Mouse (Mus musculus) liver, embryonic 14.5 days (tissue): Measurements from ENCODE around the gene Tchp. TPM values are rescaled to one million over a fixed set of nuclear protein-coding genes. Genes with fewer than 3 reads are reported as not detected.

Experiments
- ATAC-seq: fragments of 200-750 bp; cut with Nextera tagmentation; 2 replicates; pipeline ENCODE4 v1.8.0; 2017; ENCODE audit warnings: moderate number of reproducible peaks, mild to moderate bottlenecking, moderate library complexity; ENCODE audit not compliant: insufficient read depth
- DNase-seq, 3 experiments: peaks; one replicate each; pipeline ENCODE4 v3.0.0-alpha.2; 2012 to 2013; ENCODE audit warnings: low read depth in 3 of 3, low spot score in 3 of 3
- H3K27ac ChIP-seq: fragments of 300-500 bp; sonication (generic); 2 replicates; pipeline ENCODE4 v1.5.1; 2014; ENCODE audit warnings: moderate library complexity, mild to moderate bottlenecking, control low read depth, inconsistent platforms
- H3K27me3 ChIP-seq: fragments of 300-500 bp; sonication (generic); 2 replicates; pipeline ENCODE4 v1.6.1; 2014; ENCODE audit warnings: mild to moderate bottlenecking, low read length, moderate library complexity; ENCODE audit not compliant: control insufficient read depth, insufficient read depth
- H3K36me3 ChIP-seq: fragments of 300-500 bp; sonication (generic); replicated peaks from 2 replicates; pipeline ENCODE4 v1.6.1; 2014; ENCODE audit warnings: low read depth; ENCODE audit not compliant: control insufficient read depth, insufficient read depth
- H3K4me1 ChIP-seq, 2 experiments: fragments of 200-500 bp in 1 of 2; fragments of 300-500 bp in 1 of 2; sonication (generic) in 1 of 2; replicated peaks; 2 replicates each; pipeline ENCODE4 v1.6.1; 2012 to 2014; ENCODE audit warnings: antibody characterized with exemption in 1 of 2, inconsistent platforms in 1 of 2, low read length in 1 of 2; ENCODE audit not compliant: control insufficient read depth in 2 of 2, insufficient read depth in 2 of 2
- H3K4me2 ChIP-seq: fragments of 300-500 bp; sonication (generic); 2 replicates; pipeline ENCODE4 v1.6.1; 2014; ENCODE audit warnings: low read depth, mild to moderate bottlenecking, control low read depth, moderate library complexity
- H3K4me3 ChIP-seq, 2 experiments: fragments of 200-500 bp in 1 of 2; fragments of 300-500 bp in 1 of 2; sonication (generic) in 1 of 2; 2 replicates each; pipeline ENCODE4 v1.5.1; 2012 to 2014; ENCODE audit warnings: low read depth in 2 of 2, low read length in 2 of 2, mild to moderate bottlenecking in 2 of 2, control low read depth in 1 of 2, inconsistent platforms in 1 of 2, moderate library complexity in 1 of 2; ENCODE audit not compliant: insufficient read depth in 1 of 2
- H3K9ac ChIP-seq: fragments of 300-500 bp; sonication (generic); replicated peaks from 2 replicates; pipeline ENCODE4 v1.6.1; 2014; ENCODE audit warnings: mild to moderate bottlenecking, control low read depth, moderate library complexity
- H3K9me3 ChIP-seq: fragments of 300-500 bp; sonication (generic); 2 replicates; pipeline ENCODE4 v1.6.1; 2016; ENCODE audit warnings: low read length, mixed read lengths; ENCODE audit not compliant: control insufficient read depth
- CTCF ChIP-seq: IDR thresholded peaks from 2 replicates; pipeline ENCODE4 v1.5.1; 2016; ENCODE audit warnings: antibody characterized with exemption, low read depth, control low read depth
- EP300 ChIP-seq: IDR thresholded peaks from 2 replicates; pipeline ENCODE4 v1.6.1; 2016; ENCODE audit warnings: antibody characterized with exemption, low read depth
- WGBS: fragments of 180-500 bp; shearing (Covaris S2); extraction: QIAGEN DNeasy Blood & Tissue Kit; methylation state at CpG from one replicate; pipeline ENCODE4 v1.1.7; 2014; ENCODE audit not compliant: insufficient replicate concordance; 5-methylcytosine and 5-hydroxymethylcytosine counted together
- polyA plus RNA-seq, 2 experiments: library from polyadenylated mRNA; depleted of rRNA in 1 of 2; stranded (reverse) in 1 of 2; unstranded in 1 of 2; fragments of >200 nt; fragmentation: Nextera tagmentation in 1 of 2; extraction: Ambion mirVana in 1 of 2; gene quantifications; 2 replicates each; pipeline versions ENCODE4 v1.2.1 to v1.2.3; 2012 to 2014

Gene Tchp
- polyA plus RNA-seq, 2 experiments, result 2.2 to 7.8 TPM

- Histone ChIP-seq H3K27me3 (no peaks in the 10 kb centered on the region), H3K4me2 (no peak overlapping the region), H3K9me3 (no peaks in the 10 kb centered on the region), H3K36me3 (no peaks in the 10 kb centered on the region), H3K4me1 (peaks cover 0 to 2% of the 10 kb centered on the region in 2 experiments; a peak in 1 of 4 replicates), H3K27ac (no peak overlapping the region), H3K9ac (no peak overlapping the region), H3K4me3 (no peak overlapping the region)
- 65% methylated on average over 17 of the region's 17 CpGs for WGBS
- peak in 2 of 3 experiments; percentile 41 to 48 for DNase-seq
- TF ChIP-seq EP300 (no peak), CTCF (no peak)
- no peak for ATAC-seq
Observed at GRCm38 (mm10) chr5:114696939-114697338, 10.6 kb upstream of the Tchp start.

- DNase-seq (no peak), ATAC-seq (no peak)
- TF ChIP-seq CTCF, result no peak
- TF ChIP-seq EP300, result no peak
- Histone ChIP-seq H3K4me3 (no peak overlapping the region), H3K36me3 (no peaks in the 10 kb centered on the region), H3K27me3 (no peaks in the 10 kb centered on the region), H3K9ac (no peak overlapping the region), H3K9me3 (no peaks in the 10 kb centered on the region), H3K4me2 (no peak overlapping the region), H3K27ac (no peak overlapping the region), H3K4me1 (peaks cover 4 to 12% of the 10 kb centered on the region in 2 experiments)
- WGBS, result 75% methylated on average over 19 of the region's 19 CpGs
Observed at GRCm38 (mm10) chr5:114698044-114698746, 9.4 kb upstream of the Tchp start.

- ATAC-seq (no peak), DNase-seq (no peak)
- Histone ChIP-seq H3K9me3 (no peaks in the 10 kb centered on the region), H3K4me2 (no peak overlapping the region), H3K27ac (no peak overlapping the region), H3K27me3 (no peaks in the 10 kb centered on the region), H3K4me1 (peaks cover 4 to 14% of the 10 kb centered on the region in 2 experiments), H3K36me3 (no peaks in the 10 kb centered on the region), H3K9ac (no peak overlapping the region), H3K4me3 (no peak overlapping the region)
- WGBS, result 28% methylated on average over 7 of the region's 7 CpGs
- TF ChIP-seq CTCF, result no peak
- TF ChIP-seq EP300, result no peak
Observed at GRCm38 (mm10) chr5:114699015-114699414, 8.5 kb upstream of the Tchp start.

- H3K9me3 ChIP-seq, result no peaks in the 10 kb centered on the region
- WGBS, result 36% methylated on average over 14 of the region's 14 CpGs
- H3K27ac ChIP-seq, result no peak overlapping the region
- no peak overlapping the region for H3K4me3 ChIP-seq
- H3K4me1 ChIP-seq, result peaks cover 4 to 14% of the 10 kb centered on the region in 2 experiments
- TF ChIP-seq EP300, result 0 out of 2 replicates have a peak, but pooled peaks have one; percentile 30
- TF ChIP-seq CTCF, result peak; percentile 85
- H3K27me3 ChIP-seq, result no peaks in the 10 kb centered on the region
- DNase-seq (peak in 1 of 3 experiments; percentile 47), ATAC-seq (peak; percentile 79)
- no peaks in the 10 kb centered on the region for H3K36me3 ChIP-seq
- no peak overlapping the region for H3K9ac ChIP-seq
- H3K4me2 ChIP-seq, result 0 out of 2 replicates have a peak overlapping the region, but pooled peaks have one; percentile 16
Observed at GRCm38 (mm10) chr5:114702403-114703392, 4.9 kb upstream of the Tchp start.

GRCm38 (mm10) chr5:114708491-114708890 is 931 bp downstream of the Tchp start:
- Histone ChIP-seq H3K4me2 (peak overlapping the region; percentile 93), H3K27me3 (no peaks in the 10 kb centered on the region), H3K9ac (peak overlapping the region; percentile 75), H3K9me3 (no peaks in the 10 kb centered on the region), H3K27ac (no peak overlapping the region), H3K4me1 (peaks cover 3 to 6% of the 10 kb centered on the region in 2 experiments; a peak in 3 of 4 replicates), H3K4me3 (peak overlapping the region; percentile 70 to 83), H3K36me3 (peaks cover 4% of the 10 kb centered on the region)
- no peak for ATAC-seq
- 47% methylated on average over 15 of the region's 15 CpGs for WGBS
- TF ChIP-seq CTCF, result no peak
- no peak for TF ChIP-seq EP300
- no peak for DNase-seq
